Mouse (Mus musculus) liver, embryonic 12.5 days (tissue): ENCODE results near the gene Mrc1. TPM values are rescaled to one million over a fixed set of nuclear protein-coding genes. Genes with fewer than 3 reads are reported as not detected.
A peak's percentile ranks its signal among the peaks of the same experiment; 100 is the strongest.
"Not testable (repeated sequence)": the region's sequence is repeated elsewhere in the genome, so short reads cannot be mapped to it uniquely, and the experiment has no call there.

Source experiments
- ATAC-seq: fragments of 200-750 bp; cut with Nextera tagmentation; 2 replicates; pipeline ENCODE4 v1.8.0; 2017; ENCODE audit warnings: moderate number of reproducible peaks, mild to moderate bottlenecking, moderate library complexity
- H3K27ac ChIP-seq: fragments of 300-500 bp; sonication (generic); 2 replicates; pipeline ENCODE4 v1.5.1; 2016; ENCODE audit warnings: mild to moderate bottlenecking
- H3K27me3 ChIP-seq: fragments of 300-500 bp; sonication (generic); replicated peaks from 2 replicates; pipeline ENCODE4 v1.6.1; 2016; ENCODE audit warnings: mild to moderate bottlenecking, moderate library complexity
- H3K36me3 ChIP-seq: fragments of 300-500 bp; sonication (generic); 2 replicates; pipeline ENCODE4 v1.6.1; 2016; ENCODE audit warnings: mild to moderate bottlenecking, moderate library complexity
- H3K4me1 ChIP-seq: fragments of 300-500 bp; sonication (generic); 2 replicates; pipeline ENCODE4 v1.6.1; 2016
- H3K4me2 ChIP-seq: fragments of 300-500 bp; sonication (generic); 2 replicates; pipeline ENCODE4 v1.6.1; 2016; ENCODE audit warnings: mild to moderate bottlenecking, moderate library complexity
- H3K4me3 ChIP-seq: fragments of 300-500 bp; sonication (generic); 2 replicates; pipeline ENCODE4 v1.5.1; 2016; ENCODE audit warnings: mild to moderate bottlenecking, moderate library complexity
- H3K9ac ChIP-seq: fragments of 300-500 bp; sonication (generic); 2 replicates; pipeline ENCODE4 v1.6.1; 2016; ENCODE audit warnings: mild to moderate bottlenecking, moderate library complexity
- H3K9me3 ChIP-seq: fragments of 300-500 bp; sonication (generic); replicated peaks from 2 replicates; pipeline ENCODE4 v1.6.1; 2016; ENCODE audit warnings: mild to moderate bottlenecking, moderate library complexity
- WGBS: fragments of 180-500 bp; shearing (Covaris S2); methylation state at CpG from one replicate; pipeline ENCODE4 v1.1.7; 2016; ENCODE audit not compliant: insufficient replicate concordance; 5-methylcytosine and 5-hydroxymethylcytosine counted together
- polyA plus RNA-seq: library from polyadenylated mRNA; unstranded; fragments of >200 nt; fragmentation: Nextera tagmentation; extraction: Ambion mirVana; gene quantifications from 2 replicates; pipeline ENCODE4 v1.2.1, GENCODE M21; 2016

The Mrc1 gene
- polyA plus RNA-seq: 6.8 and 7.5 TPM in 2 replicates

- H3K9ac ChIP-seq: no peak within 1 kb of the TSS
- H3K27me3 ChIP-seq: no peaks in the 10 kb centered on the region
- H3K9me3 ChIP-seq: no peaks in the 10 kb centered on the region
- peak within 1 kb of the TSS; percentile 20; the same call in 1 of the 2 replicates for H3K4me3 ChIP-seq
- no peak within 1 kb of the TSS for H3K27ac ChIP-seq
- H3K36me3 ChIP-seq: no peaks in the 10 kb centered on the region
- WGBS: 26% methylated on average over 3 of the region's 3 CpGs
- no peaks in the 10 kb centered on the region for H3K4me1 ChIP-seq
- no peak for ATAC-seq
- H3K4me2 ChIP-seq: no peak within 1 kb of the TSS
These were observed at the start of gene Mrc1 for GRCm38 (mm10) chr2:14229149-14229548. Gene Mrc1 (plus strand): TSS chr2:14229392.

DNA sequence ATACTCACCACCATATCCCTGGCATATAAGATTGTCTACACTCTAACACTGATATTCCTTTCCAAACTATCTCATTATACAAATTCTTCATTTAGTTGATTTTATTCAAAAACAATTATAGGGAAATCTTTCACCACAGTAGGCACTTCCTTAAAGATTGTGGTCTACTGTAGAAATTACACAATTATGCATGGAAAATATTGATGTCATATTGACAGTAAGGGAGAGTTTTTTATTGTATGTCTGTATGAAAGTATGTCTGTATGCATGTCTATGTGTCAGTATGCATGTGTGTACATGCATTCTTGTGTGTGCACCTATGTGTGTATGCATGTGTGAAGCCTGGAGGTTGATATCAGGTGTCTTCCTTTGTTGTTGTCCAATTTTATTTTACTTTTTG, 44.8 kb upstream of the Mrc1 start:
- no peak overlapping the region for H3K4me2 ChIP-seq
- no peaks in the 10 kb centered on the region for H3K36me3 ChIP-seq
- H3K9ac ChIP-seq: no peak overlapping the region
- no peaks in the 10 kb centered on the region for H3K9me3 ChIP-seq
- no peaks in the 10 kb centered on the region for H3K4me1 ChIP-seq
- H3K4me3 ChIP-seq: no peak overlapping the region
- no peak for ATAC-seq
- H3K27ac ChIP-seq: no peak overlapping the region
- H3K27me3 ChIP-seq: no peaks in the 10 kb centered on the region

DNA sequence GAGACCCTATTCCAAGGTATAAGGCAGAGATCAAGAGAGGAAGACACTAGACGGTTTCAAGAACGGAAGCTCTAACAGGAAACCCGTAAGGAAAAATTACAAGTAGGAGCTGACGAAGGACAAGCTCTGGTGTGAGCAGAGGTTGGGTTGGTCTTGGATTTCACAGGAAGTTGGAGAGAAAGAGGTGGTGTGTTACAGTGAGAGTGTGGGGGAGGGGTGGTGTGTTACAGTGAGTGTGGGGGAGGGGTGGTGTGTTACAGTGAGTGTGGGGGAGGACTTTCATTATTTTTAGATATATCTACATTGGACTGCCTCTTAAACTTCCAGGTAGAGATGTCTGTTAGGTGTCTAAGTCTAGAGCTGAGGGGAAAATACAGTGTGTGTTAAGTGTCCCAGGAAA, 38.5 kb upstream of the Mrc1 start:
- H3K9me3 ChIP-seq: no peaks in the 10 kb centered on the region
- no peak overlapping the region for H3K27ac ChIP-seq
- 22% methylated on average over 4 of the region's 4 CpGs for WGBS
- no peaks in the 10 kb centered on the region for H3K36me3 ChIP-seq
- peak overlapping the region; percentile 30 for H3K4me2 ChIP-seq
- H3K4me3 ChIP-seq: no peak overlapping the region
- H3K4me1 ChIP-seq: peaks cover 20% of the 10 kb centered on the region
- H3K9ac ChIP-seq: no peak overlapping the region
- ATAC-seq: peak; percentile 61; the same call in 1 of the 2 replicates
- H3K27me3 ChIP-seq: no peaks in the 10 kb centered on the region

- no peaks in the 10 kb centered on the region for H3K9me3 ChIP-seq
- no peak overlapping the region for H3K4me2 ChIP-seq
- H3K4me1 ChIP-seq: peaks cover 20% of the 10 kb centered on the region
- H3K27me3 ChIP-seq: no peaks in the 10 kb centered on the region
- 36% methylated on average over 4 of the region's 4 CpGs for WGBS
- no peak for ATAC-seq
- no peak overlapping the region for H3K9ac ChIP-seq
- H3K27ac ChIP-seq: no peak overlapping the region
- H3K36me3 ChIP-seq: no peaks in the 10 kb centered on the region
- H3K4me3 ChIP-seq: no peak overlapping the region
These were observed 37.6 kb upstream of the Mrc1 start for GRCm38 (mm10) chr2:14191601-14192000.

DNA sequence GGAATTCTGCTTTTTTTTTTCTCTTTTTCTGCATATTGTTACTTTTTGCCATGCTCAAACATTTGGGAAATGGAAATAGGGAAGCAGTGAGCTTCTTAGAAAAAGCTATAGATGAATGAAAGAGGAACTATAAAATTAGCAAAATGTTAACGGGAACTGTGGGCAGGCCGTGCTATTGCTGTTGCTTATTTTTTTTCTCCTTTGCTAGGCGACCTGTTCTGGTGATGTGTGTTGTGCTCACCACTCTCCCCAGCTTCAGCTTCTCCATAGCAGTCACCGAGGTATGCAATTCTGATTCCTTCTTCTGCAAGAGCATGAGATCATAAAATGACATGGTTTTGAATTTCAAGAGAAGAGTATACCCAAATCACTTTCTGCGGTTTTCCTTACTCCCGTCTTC, 37.1 kb upstream of the Mrc1 start:
- H3K4me3 ChIP-seq: no peak overlapping the region
- WGBS: 40% methylated on average over 6 of the region's 6 CpGs
- H3K9ac ChIP-seq: no peak overlapping the region
- H3K36me3 ChIP-seq: no peaks in the 10 kb centered on the region
- no peaks in the 10 kb centered on the region for H3K27me3 ChIP-seq
- ATAC-seq: no peak
- no peaks in the 10 kb centered on the region for H3K9me3 ChIP-seq
- peaks cover 20% of the 10 kb centered on the region for H3K4me1 ChIP-seq
- H3K4me2 ChIP-seq: no peak overlapping the region
- H3K27ac ChIP-seq: no peak overlapping the region

- 0% methylated on average over 1 of the region's 2 CpGs for WGBS
- H3K4me2 ChIP-seq, H3K27ac ChIP-seq, H3K27me3 ChIP-seq, ATAC-seq, H3K9ac ChIP-seq, H3K9me3 ChIP-seq, H3K36me3 ChIP-seq, H3K4me3 ChIP-seq, H3K4me1 ChIP-seq: not testable (repeated sequence)
These were observed 30.8 kb upstream of the Mrc1 start for GRCm38 (mm10) chr2:14198325-14198903.

- H3K9ac ChIP-seq: no peak overlapping the region
- H3K27me3 ChIP-seq: no peaks in the 10 kb centered on the region
- no peaks in the 10 kb centered on the region for H3K36me3 ChIP-seq
- H3K4me3 ChIP-seq: no peak overlapping the region
- H3K9me3 ChIP-seq: no peaks in the 10 kb centered on the region
- no peak overlapping the region for H3K4me2 ChIP-seq
- ATAC-seq: no peak
- 32% methylated on average over 2 of the region's 2 CpGs for WGBS
- no peak overlapping the region for H3K27ac ChIP-seq
- H3K4me1 ChIP-seq: no peaks in the 10 kb centered on the region
These were observed 29.6 kb upstream of the Mrc1 start for GRCm38 (mm10) chr2:14199621-14200020.

DNA sequence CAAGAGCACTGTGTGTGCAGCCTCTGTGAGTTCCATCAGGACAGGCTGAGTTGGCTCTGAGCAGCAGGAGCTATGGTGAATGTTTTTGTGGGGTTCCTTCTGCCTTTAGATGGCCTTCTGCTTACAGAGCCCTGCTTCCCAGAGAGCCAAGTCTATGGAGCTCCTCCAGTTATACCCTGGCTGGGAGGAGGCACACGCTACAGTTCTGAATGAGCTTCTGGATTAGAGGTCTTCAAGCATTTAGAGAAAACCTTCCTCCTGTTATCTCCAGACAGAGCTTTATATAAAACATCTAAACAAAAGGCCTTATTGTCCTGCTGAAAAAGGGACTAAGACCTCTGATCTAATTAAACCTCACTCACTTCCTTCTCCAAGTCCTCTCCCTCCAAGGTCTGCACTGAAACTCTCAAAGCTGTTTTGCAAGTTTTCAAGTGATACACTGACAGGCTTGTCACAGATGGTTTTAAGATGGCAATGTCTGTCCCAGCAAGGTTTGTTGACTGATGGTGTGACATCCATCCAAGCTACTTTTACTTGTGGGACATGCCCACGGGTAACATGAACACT, 28.2 kb upstream of the Mrc1 start:
- not testable (repeated sequence) for H3K4me3 ChIP-seq, H3K27ac ChIP-seq, H3K9ac ChIP-seq, ATAC-seq, H3K4me1 ChIP-seq, H3K9me3 ChIP-seq, H3K36me3 ChIP-seq, H3K27me3 ChIP-seq, H3K4me2 ChIP-seq
- WGBS: 14% methylated on average over 1 of the region's 2 CpGs

GRCm38 (mm10) chr2:14204308-14204707, 24.9 kb upstream of the Mrc1 start:
- 69% methylated on average over 1 of the region's 1 CpGs for WGBS
- no peak overlapping the region for H3K4me3 ChIP-seq
- H3K27me3 ChIP-seq: no peaks in the 10 kb centered on the region
- no peaks in the 10 kb centered on the region for H3K9me3 ChIP-seq
- H3K4me2 ChIP-seq: no peak overlapping the region
- H3K36me3 ChIP-seq: no peaks in the 10 kb centered on the region
- H3K27ac ChIP-seq: no peak overlapping the region
- H3K9ac ChIP-seq: no peak overlapping the region
- ATAC-seq: no peak
- H3K4me1 ChIP-seq: peaks cover 4% of the 10 kb centered on the region; the same call in 1 of the 2 replicates

DNA sequence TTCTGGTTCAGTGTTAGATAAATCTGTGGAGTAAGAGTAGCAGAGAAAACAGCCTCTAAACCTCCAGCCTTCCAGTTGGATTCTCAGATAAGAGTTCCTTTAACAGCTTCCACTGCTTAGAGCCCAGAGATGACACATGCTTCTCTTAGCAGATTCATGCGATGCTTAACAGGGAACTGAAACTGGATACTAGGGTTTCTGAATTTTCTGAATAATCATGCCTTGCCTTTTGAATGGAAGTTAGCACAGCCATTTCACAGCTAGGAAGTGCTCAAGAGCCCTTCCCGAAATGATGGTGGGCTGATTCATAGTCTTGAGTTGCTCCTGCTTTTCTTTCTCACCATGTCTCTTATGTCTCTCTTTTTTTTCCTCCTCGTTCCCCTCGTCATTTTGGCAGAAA, 22.4 kb upstream of the Mrc1 start:
- H3K27ac ChIP-seq: no peak overlapping the region
- H3K9me3 ChIP-seq: no peaks in the 10 kb centered on the region
- H3K27me3 ChIP-seq: no peaks in the 10 kb centered on the region
- 54% methylated on average over 4 of the region's 4 CpGs for WGBS
- ATAC-seq: no peak
- H3K4me1 ChIP-seq: peaks cover 4% of the 10 kb centered on the region; the same call in 1 of the 2 replicates
- H3K36me3 ChIP-seq: no peaks in the 10 kb centered on the region
- no peak overlapping the region for H3K4me2 ChIP-seq
- H3K9ac ChIP-seq: no peak overlapping the region
- no peak overlapping the region for H3K4me3 ChIP-seq

GRCm38 (mm10) chr2:14210731-14211130, 18.5 kb upstream of the Mrc1 start:
- ATAC-seq: no peak
- WGBS: 56% methylated on average over 1 of the region's 1 CpGs
- H3K9me3 ChIP-seq: no peaks in the 10 kb centered on the region

DNA sequence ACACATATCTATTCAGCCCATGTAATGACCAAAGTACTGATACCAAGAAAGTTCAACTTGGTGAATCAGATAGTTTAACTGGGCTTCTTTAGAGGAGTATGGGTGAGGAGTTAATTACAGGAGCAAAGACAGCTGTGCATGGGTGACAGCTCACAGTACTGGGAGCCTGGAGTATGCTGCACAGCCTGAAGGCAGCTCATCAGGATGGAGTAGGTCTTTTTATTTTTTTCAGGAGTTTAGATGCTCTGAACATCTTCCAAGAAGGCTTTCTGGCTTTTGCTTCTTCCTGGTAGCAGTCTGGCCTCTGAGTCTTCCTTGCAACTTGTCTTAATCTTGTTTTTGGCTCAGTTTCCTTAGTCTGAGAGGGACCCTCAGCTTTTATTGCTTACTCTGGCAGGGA, 17.6 kb upstream of the Mrc1 start:
- Histone ChIP-seq H3K4me3 (no peak overlapping the region), H3K9me3 (no peaks in the 10 kb centered on the region), H3K27me3 (no peaks in the 10 kb centered on the region), H3K9ac (no peak overlapping the region), H3K36me3 (no peaks in the 10 kb centered on the region), H3K4me1 (peaks cover 4% of the 10 kb centered on the region; the same call in 1 of the 2 replicates), H3K4me2 (no peak overlapping the region), H3K27ac (no peak overlapping the region)
- no peak for ATAC-seq

More at GRCm38 (mm10) chr2:14210731-14211130, 18.5 kb upstream of the Mrc1 start:
- H3K4me2 ChIP-seq: no peak overlapping the region
- no peak overlapping the region for H3K9ac ChIP-seq
- no peaks in the 10 kb centered on the region for H3K36me3 ChIP-seq
- H3K27ac ChIP-seq: no peak overlapping the region
- peaks cover 4% of the 10 kb centered on the region; the same call in 1 of the 2 replicates for H3K4me1 ChIP-seq
- no peak overlapping the region for H3K4me3 ChIP-seq
- H3K27me3 ChIP-seq: no peaks in the 10 kb centered on the region

- Histone ChIP-seq H3K27ac (no peak overlapping the region), H3K9me3 (no peaks in the 10 kb centered on the region), H3K4me1 (no peaks in the 10 kb centered on the region), H3K4me3 (no peak overlapping the region), H3K36me3 (no peaks in the 10 kb centered on the region), H3K9ac (no peak overlapping the region), H3K27me3 (no peaks in the 10 kb centered on the region), H3K4me2 (no peak overlapping the region)
- 64% methylated on average over 3 of the region's 3 CpGs for WGBS
- no peak for ATAC-seq
These were observed 14.4 kb upstream of the Mrc1 start for GRCm38 (mm10) chr2:14214764-14215163.
